Mouse (Mus musculus) CD4-positive, CD25-positive, alpha-beta regulatory T cell (primary cell): Measurements from ENCODE around the gene Ccdc70. TPM values are rescaled to one million over a fixed set of nuclear protein-coding genes. Genes with fewer than 3 reads are reported as not detected.

ENCODE experiments used
- polyA plus RNA-seq: library from polyadenylated mRNA; unstranded; fragments of 100-300 nt; shearing (Covaris generic); gene quantifications from one replicate; pipeline ENCODE4 v1.2.1, GENCODE M21; 2017

Ccdc70 gene
- polyA plus RNA-seq, result not detected

GRCm38 (mm10) chr8:21969475-21969874 lies at the start of gene Ccdc70:
Gene Ccdc70, plus strand, starts transcription at chr8:21969775.

GRCm38 (mm10) chr8:21932610-21933009 lies 37.0 kb upstream of the Ccdc70 start, which contains the start of gene Defb15:
Gene Defb15, minus strand, starts transcription at chr8:21932710.

GRCm38 (mm10) chr8:21938052-21938451 lies 31.5 kb upstream of the Ccdc70 start, which contains the start of gene Defb35:
Gene Defb35, plus strand, starts transcription at chr8:21938352.

GRCm38 (mm10) chr8:21946462-21946861 lies 23.1 kb upstream of the Ccdc70 start, which contains the start of gene Defb13:
Gene Defb13, plus strand, starts transcription at chr8:21946762.

GRCm38 (mm10) chr8:21958414-21958813 lies 11.2 kb upstream of the Ccdc70 start, which contains the start of gene Fam90a1a:
Gene Fam90a1a, plus strand, starts transcription at chr8:21958714.

Other genes starting within 250 kb of the Ccdc70 start
- not detected for gene Defa24, start 235.3 kb upstream of the Ccdc70 start, polyA plus RNA-seq
- gene Defb50, start 146.2 kb upstream of the Ccdc70 start, polyA plus RNA-seq, result not detected
- not detected for gene Defb2, start 129.8 kb upstream of the Ccdc70 start, polyA plus RNA-seq
- gene Defb10, start 110.9 kb upstream of the Ccdc70 start, polyA plus RNA-seq, result not detected
- gene Defb9, start 84.4 kb upstream of the Ccdc70 start, polyA plus RNA-seq, result not detected
- not detected for gene Defb11, start 63.4 kb upstream of the Ccdc70 start, polyA plus RNA-seq
- gene Defb15, start 37.1 kb upstream of the Ccdc70 start, polyA plus RNA-seq, result not detected
- not detected for gene Defb35, start 31.4 kb upstream of the Ccdc70 start, polyA plus RNA-seq
- not detected for gene Defb13, start 23.0 kb upstream of the Ccdc70 start, polyA plus RNA-seq
- not detected for gene Fam90a1a, start 11.1 kb upstream of the Ccdc70 start, polyA plus RNA-seq
- gene Atp7b, start 90.5 kb downstream of the Ccdc70 start, polyA plus RNA-seq, result 0.12 TPM
- 8.4 TPM for gene Alg11, start 90.9 kb downstream of the Ccdc70 start, polyA plus RNA-seq
- 0.11 TPM for gene Nek5, start 155.3 kb downstream of the Ccdc70 start, polyA plus RNA-seq
- gene Nek3, start 196.7 kb downstream of the Ccdc70 start, polyA plus RNA-seq, result 4.6 TPM
- gene Ckap2, start 216.0 kb downstream of the Ccdc70 start, polyA plus RNA-seq, result 2.2 TPM
- gene Vps36, start 223.0 kb downstream of the Ccdc70 start, polyA plus RNA-seq, result 38.0 TPM